In genomic region chr2:3424579-3424910, GRCm38 (mm10) we compare ENCODE assay signal across 8 mouse cellular contexts. TPM values are rescaled to one million over a fixed set of nuclear protein-coding genes. Genes with fewer than 3 reads are reported as not detected.
DNase-seq lines count a peak whose midpoint lies in the region; ATAC-seq and TF ChIP-seq lines count a peak whose summit lies in the region.

No protein-coding gene starts in this region.

- 4% methylated on average over 9 of the region's 10 CpGs for WGBS in kidney, postnatal 0 days
- WGBS in hindbrain, embryonic 14.5 days = 13% methylated on average over 10 of the region's 10 CpGs
- 12% methylated on average over 10 of the region's 10 CpGs for whole genome bisulfite sequencing in midbrain, embryonic 15.5 days

- H3K9me3 ChIP-seq in kidney, postnatal 0 days (replicated peaks; ENCODE audit: low read length) = no peaks in the 10 kb centered on the region
- H3K9me3 ChIP-seq in hindbrain, embryonic 14.5 days (ENCODE audit: control insufficient read depth, low read length) = no peaks in the 10 kb centered on the region
- H3K9me3 ChIP-seq in midbrain, embryonic 15.5 days = no peaks in the 10 kb centered on the region

- H3K36me3 ChIP-seq in kidney, postnatal 0 days (ENCODE audit: insufficient read depth, low read length) = no peaks in the 10 kb centered on the region
- H3K36me3 ChIP-seq in hindbrain, embryonic 14.5 days (replicated peaks; ENCODE audit: control insufficient read depth, insufficient read depth) = peaks cover 8% of the 10 kb centered on the region; the same call in 1 of the 2 replicates
- H3K36me3 ChIP-seq in midbrain, embryonic 15.5 days (replicated peaks) = no peaks in the 10 kb centered on the region

- ATAC-seq in kidney, postnatal 0 days (replicated peaks; ENCODE audit: low FRiP score, low read depth) = no peak
- no peak for ATAC-seq in hindbrain, embryonic 14.5 days (ENCODE audit: low FRiP score)
- ATAC-seq in midbrain, embryonic 15.5 days (replicated peaks) = no peak

- H3K4me1 ChIP-seq in kidney, postnatal 0 days (replicated peaks; ENCODE audit: insufficient read depth, low read length) = no peaks in the 10 kb centered on the region
- H3K4me1 ChIP-seq in bone marrow macrophage, adult 2 months (ENCODE audit: control insufficient read depth, insufficient read depth, low read length) = peaks cover 50% of the 10 kb centered on the region
- H3K4me1 ChIP-seq in hindbrain, embryonic 14.5 days (replicated peaks; ENCODE audit: control insufficient read depth, insufficient read depth, low read length) = peaks cover 12% of the 10 kb centered on the region
- peaks cover 13% of the 10 kb centered on the region for H3K4me1 ChIP-seq in midbrain, embryonic 15.5 days

- TF ChIP-seq POLR2A in bone marrow macrophage, adult 2 months (IDR thresholded peaks at IDR 0.05; ENCODE audit: borderline replicate concordance, low read depth, low read length) = no peak

- H3K4me3 ChIP-seq in kidney, postnatal 0 days (replicated peaks; ENCODE audit: low read depth, low read length) = peak overlapping the region; percentile 63
- H3K4me3 ChIP-seq in bone marrow macrophage, adult 2 months (ENCODE audit: insufficient read depth, low read length) = peak overlapping the region; percentile 76
- peak overlapping the region; percentile 71 for H3K4me3 ChIP-seq in hindbrain, embryonic 14.5 days (replicated peaks; ENCODE audit: low read length)
- H3K4me3 ChIP-seq in midbrain, embryonic 15.5 days = peak overlapping the region; percentile 72

- no peak for TF ChIP-seq CTCF in kidney, postnatal 0 days (IDR thresholded peaks at IDR 0.05; ENCODE audit: low read depth)
- TF ChIP-seq CTCF in bone marrow macrophage, adult 2 months (IDR thresholded peaks at IDR 0.05; ENCODE audit: low read depth, low read length) = no peak

- peak overlapping the region; percentile 63 for H3K9ac ChIP-seq in kidney, postnatal 0 days (ENCODE audit: low read depth, low read length)
- H3K9ac ChIP-seq in hindbrain, embryonic 14.5 days = peak overlapping the region; percentile 57
- peak overlapping the region; percentile 58 for H3K9ac ChIP-seq in midbrain, embryonic 15.5 days

- H3K27me3 ChIP-seq in kidney, postnatal 0 days (ENCODE audit: insufficient read depth, low read length) = no peaks in the 10 kb centered on the region
- H3K27me3 ChIP-seq in hindbrain, embryonic 14.5 days (ENCODE audit: control insufficient read depth, insufficient read depth, low read length) = no peaks in the 10 kb centered on the region
- no peaks in the 10 kb centered on the region for H3K27me3 ChIP-seq in midbrain, embryonic 15.5 days (replicated peaks)

- peak overlapping the region; percentile 96 for H3K4me2 ChIP-seq in kidney, postnatal 0 days (ENCODE audit: low read length)
- H3K4me2 ChIP-seq in hindbrain, embryonic 14.5 days (replicated peaks) = peak overlapping the region; percentile 80
- H3K4me2 ChIP-seq in midbrain, embryonic 15.5 days = peak overlapping the region; percentile 85

- no peak overlapping the region for H3K27ac ChIP-seq in kidney, postnatal 0 days
- peak overlapping the region; percentile 88 for H3K27ac ChIP-seq in bone marrow macrophage, adult 2 months (ENCODE audit: insufficient read depth, low read depth, low read length)
- H3K27ac ChIP-seq in hindbrain, embryonic 14.5 days = no peak overlapping the region
- H3K27ac ChIP-seq in midbrain, embryonic 15.5 days = no peak overlapping the region

- no peak for DNase-seq in kidney, postnatal 0 days (ENCODE audit: low spot score)
- DNase-seq in kidney, postnatal 25 days = no peak
- DNase-seq in hindbrain, embryonic 14.5 days (ENCODE audit: low spot score) = no peak
- no peak for DNase-seq in urinary bladder, postnatal 4 days (ENCODE audit: low spot score in 2 of 2)
- DNase-seq in adrenal gland, adult (ENCODE audit: inconsistent age in 2 of 2, low spot score in 1 of 2) = no peak
- no peak for DNase-seq in right cerebral cortex, postnatal 10 days (ENCODE audit: low spot score in 2 of 2)

RNA-seq across cellular contexts. Expression of gene Dclre1c, which starts 0.6 kb away (rescaled TPM):
- 3.5 and 4.1 TPM in 2 replicates for polyA plus RNA-seq in kidney, postnatal 0 days (2015; fragmentation: Nextera tagmentation; extraction: Ambion mirVana)
- 136 and 140 TPM in 2 replicates for polyA plus RNA-seq in bone marrow macrophage, adult 2 months (2012; ENCODE audit: insufficient read depth, insufficient read length, missing spikeins)
- polyA plus RNA-seq in hindbrain, embryonic 14.5 days (2014; fragmentation: Nextera tagmentation; extraction: Ambion mirVana) = 7.4 and 9.4 TPM in 2 replicates
- 9.5 and 9.6 TPM in 2 replicates for polyA plus RNA-seq in midbrain, embryonic 15.5 days (2015; fragmentation: Nextera tagmentation; extraction: Ambion mirVana)

RNA-seq across cellular contexts. Expression of gene Meig1, which starts 2.1 kb away (rescaled TPM):
- 0.33 and 0.51 TPM in 2 replicates for polyA plus RNA-seq in kidney, postnatal 0 days (2015; fragmentation: Nextera tagmentation; extraction: Ambion mirVana)
- polyA plus RNA-seq in bone marrow macrophage, adult 2 months (2012; ENCODE audit: insufficient read depth, insufficient read length, missing spikeins) = 2.4 TPM in 1 of 2 replicates, not detected in the other
- 6.5 and 8.4 TPM in 2 replicates for polyA plus RNA-seq in hindbrain, embryonic 14.5 days (2014; fragmentation: Nextera tagmentation; extraction: Ambion mirVana)
- 5.1 and 6.9 TPM in 2 replicates for polyA plus RNA-seq in midbrain, embryonic 15.5 days (2015; fragmentation: Nextera tagmentation; extraction: Ambion mirVana)

RNA-seq across cellular contexts. Expression of gene Olah, which starts 27.5 kb away (rescaled TPM):
- polyA plus RNA-seq in kidney, postnatal 0 days (2015; fragmentation: Nextera tagmentation; extraction: Ambion mirVana) = not detected in 2 replicates
- polyA plus RNA-seq in bone marrow macrophage, adult 2 months (2012; ENCODE audit: insufficient read depth, insufficient read length, missing spikeins) = not detected in 2 replicates
- not detected in 2 replicates for polyA plus RNA-seq in hindbrain, embryonic 14.5 days (2014; fragmentation: Nextera tagmentation; extraction: Ambion mirVana)
- not detected in 2 replicates for polyA plus RNA-seq in midbrain, embryonic 15.5 days (2015; fragmentation: Nextera tagmentation; extraction: Ambion mirVana)

RNA-seq across cellular contexts. Expression of gene Suv39h2, which starts 50.3 kb away (rescaled TPM):
- 9.5 TPM in 2 replicates for polyA plus RNA-seq in kidney, postnatal 0 days (2015; fragmentation: Nextera tagmentation; extraction: Ambion mirVana)
- 1.1 and 1.5 TPM in 2 replicates for polyA plus RNA-seq in bone marrow macrophage, adult 2 months (2012; ENCODE audit: insufficient read depth, insufficient read length, missing spikeins)
- polyA plus RNA-seq in hindbrain, embryonic 14.5 days (2014; fragmentation: Nextera tagmentation; extraction: Ambion mirVana) = 10.0 and 11.1 TPM in 2 replicates
- 8.2 TPM in 2 replicates for polyA plus RNA-seq in midbrain, embryonic 15.5 days (2015; fragmentation: Nextera tagmentation; extraction: Ambion mirVana)

Comparison
In these comparisons a context has a peak if more than half of its experiments do, and no peak if none do; other contexts are left out.
1. RNA of gene Dclre1c, which starts 0.6 kb away (polyA plus RNA-seq): 136 to 140 TPM in bone marrow macrophage, adult 2 months; 9.5 to 9.6 TPM in midbrain, embryonic 15.5 days, 7.4 to 9.4 TPM in hindbrain, embryonic 14.5 days and 3.5 to 4.1 TPM in kidney, postnatal 0 days; every median in the first group is over 10 times any median in the second.
2. Peak in every context shown above with its lines, with median percentiles within 50 percentile points of each other: H3K4me2 ChIP-seq, H3K4me3 ChIP-seq and H3K9ac ChIP-seq.